Mouse (Mus musculus): Measurements from ENCODE around the gene Dnaja1.
A peak's percentile ranks its signal among the peaks of the same experiment; 100 is the strongest.

Dnaja1 gene

DNA sequence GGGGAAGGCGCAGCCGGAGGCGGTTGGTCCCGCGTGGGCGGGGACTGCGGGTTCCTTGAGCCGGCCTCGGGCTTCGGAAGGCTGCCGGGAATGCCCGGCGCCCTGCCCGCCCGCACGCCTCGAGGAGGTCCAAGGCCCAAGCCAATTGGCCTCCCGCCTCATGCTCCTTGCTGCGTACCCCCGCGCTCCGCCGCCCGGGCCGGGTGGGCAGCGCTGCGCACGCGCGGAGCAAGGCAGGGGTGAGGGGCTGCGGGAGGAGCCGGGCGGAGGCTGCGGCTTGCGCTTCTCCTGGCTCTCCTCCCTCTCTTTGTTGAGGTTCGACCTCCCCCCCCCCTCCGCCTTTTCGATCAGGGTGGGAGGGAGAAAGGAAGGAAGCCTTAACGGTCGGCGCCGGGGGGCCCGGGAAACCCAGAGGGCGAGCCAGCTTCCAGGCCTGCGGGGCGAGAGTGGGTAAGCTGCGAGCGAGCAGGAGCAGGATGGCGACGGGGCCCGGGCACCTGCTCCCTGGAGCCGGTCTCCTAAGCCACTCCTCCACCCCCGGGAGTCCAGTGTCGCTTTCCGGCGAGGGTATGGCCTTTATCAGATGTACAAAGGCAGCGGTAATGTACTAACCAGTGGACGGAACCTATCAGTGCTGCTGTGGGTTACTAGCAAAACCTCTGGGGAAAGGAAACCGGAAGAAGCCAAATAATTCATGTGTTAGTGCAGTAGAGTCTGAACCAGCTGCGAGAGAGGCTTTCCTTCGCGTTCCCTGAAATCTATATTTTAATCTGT lies 924 bp downstream of the Dnaja1 start:
- Histone ChIP-seq H3K4me3 (replicated peaks; ENCODE audit: low read length) (peak overlapping the region; percentile 96), H3K9me3 (ENCODE audit: low read length) (no peaks in the 10 kb centered on the region), H3K27me3 (ENCODE audit: insufficient read depth, low read length) (no peaks in the 10 kb centered on the region), H3K36me3 (ENCODE audit: insufficient read depth, low read length) (peaks cover 56% of the 10 kb centered on the region), H3K4me1 (replicated peaks; ENCODE audit: low read depth, low read length) (peaks cover 61% of the 10 kb centered on the region)
- TF ChIP-seq NANOG (IDR thresholded peaks at IDR 0.05; ENCODE audit: borderline replicate concordance, low read length), result no peak
- TF ChIP-seq POU5F1 (IDR thresholded peaks at IDR 0.05; ENCODE audit: borderline replicate concordance, low read length), result no peak
- no peak for TF ChIP-seq CTCF (conservative IDR thresholded peaks at IDR 0.05; ENCODE audit: low read length)

DNA sequence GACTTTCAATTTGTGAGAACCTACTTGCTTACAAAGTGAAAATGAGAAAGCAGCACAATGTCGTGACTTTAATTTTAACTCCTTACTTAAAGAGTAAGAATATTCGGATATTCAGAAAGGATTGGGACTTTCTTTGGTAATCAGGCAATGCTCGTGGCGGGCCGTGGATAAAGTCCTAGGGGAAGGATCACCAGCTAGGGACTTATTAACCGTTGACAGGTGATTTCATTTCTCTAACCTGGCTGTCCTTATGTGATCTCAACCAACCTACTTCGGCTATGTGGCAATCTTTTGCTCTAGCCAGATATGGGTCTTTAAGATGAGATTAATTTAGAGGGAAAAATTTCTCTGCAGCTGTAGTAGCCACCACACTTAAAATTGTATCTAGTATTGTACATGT lies 3.2 kb downstream of the Dnaja1 start:
- TF ChIP-seq POU5F1 (IDR thresholded peaks at IDR 0.05; ENCODE audit: borderline replicate concordance, low read length) (no peak), NANOG (IDR thresholded peaks at IDR 0.05; ENCODE audit: borderline replicate concordance, low read length) (no peak), CTCF (conservative IDR thresholded peaks at IDR 0.05; ENCODE audit: low read length) (no peak)

DNA sequence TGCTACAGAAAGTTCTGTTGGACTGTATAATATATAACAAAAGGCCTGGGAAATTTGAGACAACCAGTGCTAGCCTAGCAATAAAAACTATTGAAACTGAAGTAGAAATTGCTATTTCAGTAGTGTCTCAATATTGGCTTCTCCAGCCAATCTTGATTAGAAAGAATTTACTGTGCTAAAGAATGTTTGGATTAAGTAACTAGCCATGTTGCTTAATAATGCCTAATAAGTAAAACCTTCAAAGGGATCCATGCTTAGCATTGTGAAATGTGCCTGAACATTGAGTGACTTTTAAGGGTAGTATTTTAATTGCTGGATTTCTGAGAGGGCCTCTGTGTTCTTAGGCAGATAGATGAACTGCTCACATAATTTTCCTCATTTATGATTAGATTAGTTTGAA lies 3.6 kb downstream of the Dnaja1 start:
- Histone ChIP-seq H3K27me3 (ENCODE audit: insufficient read depth, low read length) (no peaks in the 10 kb centered on the region), H3K9me3 (ENCODE audit: low read length) (no peaks in the 10 kb centered on the region), H3K4me3 (replicated peaks; ENCODE audit: low read length) (peak overlapping the region; percentile 96; the same call in 1 of the 2 replicates), H3K4me1 (replicated peaks; ENCODE audit: low read depth, low read length) (peaks cover 72% of the 10 kb centered on the region), H3K36me3 (ENCODE audit: insufficient read depth, low read length) (peaks cover 71% of the 10 kb centered on the region)
- TF ChIP-seq POU5F1 (IDR thresholded peaks at IDR 0.05; ENCODE audit: borderline replicate concordance, low read length) (no peak), CTCF (conservative IDR thresholded peaks at IDR 0.05; ENCODE audit: low read length) (no peak), NANOG (IDR thresholded peaks at IDR 0.05; ENCODE audit: borderline replicate concordance, low read length) (no peak)

More for the DNA sequence above, 3.2 kb downstream of the Dnaja1 start:
- peaks cover 72% of the 10 kb centered on the region for H3K4me1 ChIP-seq (replicated peaks; ENCODE audit: low read depth, low read length)
- H3K4me3 ChIP-seq (replicated peaks; ENCODE audit: low read length), result peak overlapping the region; percentile 96
- H3K27me3 ChIP-seq (ENCODE audit: insufficient read depth, low read length), result no peaks in the 10 kb centered on the region
- H3K9me3 ChIP-seq (ENCODE audit: low read length), result no peaks in the 10 kb centered on the region
- peaks cover 67% of the 10 kb centered on the region for H3K36me3 ChIP-seq (ENCODE audit: insufficient read depth, low read length)

DNA sequence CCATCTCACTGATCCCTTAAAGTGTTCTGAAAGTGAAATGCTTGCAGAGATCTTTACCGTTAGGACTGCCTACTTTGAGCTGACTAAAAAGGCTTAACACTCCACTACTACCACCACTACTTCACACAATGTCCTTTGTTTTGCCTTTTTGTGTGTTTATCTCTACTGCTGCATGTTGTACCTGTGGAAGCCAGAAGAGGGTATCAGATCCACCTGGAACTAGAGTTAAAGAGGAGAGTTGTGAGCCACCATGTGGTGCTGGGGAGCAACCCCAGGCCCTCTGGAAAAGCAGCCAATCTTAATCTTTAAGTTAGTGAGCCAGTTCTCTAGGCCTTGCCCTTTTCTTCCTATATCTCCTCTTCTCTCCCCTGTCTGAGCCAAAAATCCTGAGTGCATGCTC lies 5.3 kb downstream of the Dnaja1 start:
- TF ChIP-seq CTCF (conservative IDR thresholded peaks at IDR 0.05; ENCODE audit: low read length) (peak; percentile 37), POU5F1 (IDR thresholded peaks at IDR 0.05; ENCODE audit: borderline replicate concordance, low read length) (no peak), NANOG (IDR thresholded peaks at IDR 0.05; ENCODE audit: borderline replicate concordance, low read length) (no peak)
- H3K4me1 ChIP-seq (replicated peaks; ENCODE audit: low read depth, low read length), result peaks cover 56% of the 10 kb centered on the region
- peaks cover 87% of the 10 kb centered on the region for H3K36me3 ChIP-seq (ENCODE audit: insufficient read depth, low read length)
- no peaks in the 10 kb centered on the region for H3K9me3 ChIP-seq (ENCODE audit: low read length)
- no peaks in the 10 kb centered on the region for H3K27me3 ChIP-seq (ENCODE audit: insufficient read depth, low read length)
- no peak overlapping the region for H3K4me3 ChIP-seq (replicated peaks; ENCODE audit: low read length)

DNA sequence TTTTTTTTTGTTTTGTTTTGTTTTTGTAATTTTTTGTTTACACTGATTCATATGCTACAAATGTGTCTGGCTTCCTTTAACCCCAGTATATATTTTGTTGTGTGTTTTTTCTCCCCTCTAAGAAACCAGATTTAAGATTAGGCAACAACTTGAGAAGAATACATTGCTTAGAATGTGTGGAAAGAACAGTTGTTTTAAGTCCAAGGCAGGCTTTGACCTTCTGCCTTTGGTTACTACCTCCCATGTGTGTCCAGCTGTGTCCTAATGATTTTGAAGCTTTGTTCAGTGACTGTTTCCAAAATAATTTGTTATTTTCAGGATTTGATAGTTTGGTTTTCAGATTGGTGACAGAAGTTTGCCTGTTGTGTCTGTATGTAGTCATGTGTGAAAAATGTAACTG lies 9.3 kb downstream of the Dnaja1 start:
- Histone ChIP-seq H3K27me3 (ENCODE audit: insufficient read depth, low read length) (no peaks in the 10 kb centered on the region), H3K4me1 (replicated peaks; ENCODE audit: low read depth, low read length) (peaks cover 27% of the 10 kb centered on the region), H3K9me3 (ENCODE audit: low read length) (no peaks in the 10 kb centered on the region), H3K36me3 (ENCODE audit: insufficient read depth, low read length) (peaks cover 97% of the 10 kb centered on the region), H3K4me3 (replicated peaks; ENCODE audit: low read length) (no peak overlapping the region)
- TF ChIP-seq NANOG (IDR thresholded peaks at IDR 0.05; ENCODE audit: borderline replicate concordance, low read length), result no peak
- no peak for TF ChIP-seq POU5F1 (IDR thresholded peaks at IDR 0.05; ENCODE audit: borderline replicate concordance, low read length)
- TF ChIP-seq CTCF (conservative IDR thresholded peaks at IDR 0.05; ENCODE audit: low read length), result no peak

DNA sequence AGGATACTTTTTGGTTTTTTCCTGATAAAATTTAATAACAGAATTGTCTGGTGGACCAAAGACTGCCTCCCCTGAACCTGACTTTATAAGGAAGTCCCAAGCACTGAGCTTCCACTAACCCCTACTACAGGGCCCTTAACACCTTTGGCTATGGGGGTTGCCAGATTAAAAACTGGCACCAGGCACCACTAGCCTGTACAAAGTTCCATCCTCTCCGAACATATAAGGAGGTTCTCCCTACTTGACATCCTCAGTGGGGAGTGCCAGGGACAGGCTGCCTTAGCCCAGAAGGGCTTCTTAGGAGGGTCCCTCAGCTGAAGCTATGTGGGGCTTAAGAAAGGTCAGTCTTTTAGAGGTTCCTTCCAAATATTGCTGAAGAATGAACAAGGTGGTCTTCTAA lies 13.4 kb downstream of the Dnaja1 start:
- Histone ChIP-seq H3K27me3 (ENCODE audit: insufficient read depth, low read length) (no peaks in the 10 kb centered on the region), H3K4me3 (replicated peaks; ENCODE audit: low read length) (no peak overlapping the region), H3K36me3 (ENCODE audit: insufficient read depth, low read length) (peaks cover 94% of the 10 kb centered on the region), H3K4me1 (replicated peaks; ENCODE audit: low read depth, low read length) (no peaks in the 10 kb centered on the region; the same call in 1 of the 2 replicates), H3K9me3 (ENCODE audit: low read length) (no peaks in the 10 kb centered on the region)
- TF ChIP-seq NANOG (IDR thresholded peaks at IDR 0.05; ENCODE audit: borderline replicate concordance, low read length) (no peak), CTCF (conservative IDR thresholded peaks at IDR 0.05; ENCODE audit: low read length) (no peak), POU5F1 (IDR thresholded peaks at IDR 0.05; ENCODE audit: borderline replicate concordance, low read length) (no peak)

DNA sequence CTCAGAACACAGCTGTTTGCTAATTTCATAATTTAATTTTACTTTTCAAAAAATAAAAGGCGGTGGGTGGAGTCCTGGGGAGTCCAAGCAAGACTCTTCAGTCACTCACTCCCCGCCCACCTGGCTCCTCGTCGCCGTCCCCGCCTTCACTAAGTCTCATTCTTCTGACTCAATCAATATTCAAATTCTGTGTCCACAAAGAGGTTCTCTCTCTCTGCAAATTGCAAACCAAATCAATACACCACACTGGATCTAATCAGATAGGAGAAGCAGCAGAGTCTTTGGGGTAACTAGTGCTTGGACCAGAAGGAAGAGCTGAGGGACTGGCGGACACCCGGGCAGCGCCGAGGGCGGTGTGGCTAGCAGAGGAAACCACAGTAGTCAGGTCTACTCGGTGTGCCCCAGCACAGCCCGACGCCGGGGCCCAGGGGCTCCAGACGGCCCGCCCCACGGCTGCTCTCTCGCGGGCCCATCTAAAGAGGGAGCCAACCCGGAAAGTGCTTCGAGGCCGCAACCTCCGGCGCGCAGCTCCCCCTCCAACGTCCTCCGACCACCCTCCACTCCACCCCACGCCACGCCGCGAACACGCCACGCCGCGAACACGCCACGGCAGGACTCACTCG lies 35.3 kb downstream of the Dnaja1 start:
- Histone ChIP-seq H3K9me3 (ENCODE audit: low read length) (no peaks in the 10 kb centered on the region), H3K27me3 (ENCODE audit: insufficient read depth, low read length) (peaks cover 14% of the 10 kb centered on the region; the same call in 1 of the 2 replicates), H3K4me3 (replicated peaks; ENCODE audit: low read length) (peak overlapping the region; percentile 99), H3K4me1 (replicated peaks; ENCODE audit: low read depth, low read length) (peaks cover 10% of the 10 kb centered on the region), H3K36me3 (ENCODE audit: insufficient read depth, low read length) (peaks cover 37% of the 10 kb centered on the region)
- TF ChIP-seq POU5F1 (IDR thresholded peaks at IDR 0.05; ENCODE audit: borderline replicate concordance, low read length) (no peak), NANOG (IDR thresholded peaks at IDR 0.05; ENCODE audit: borderline replicate concordance, low read length) (no peak), CTCF (conservative IDR thresholded peaks at IDR 0.05; ENCODE audit: low read length) (no peak)

DNA sequence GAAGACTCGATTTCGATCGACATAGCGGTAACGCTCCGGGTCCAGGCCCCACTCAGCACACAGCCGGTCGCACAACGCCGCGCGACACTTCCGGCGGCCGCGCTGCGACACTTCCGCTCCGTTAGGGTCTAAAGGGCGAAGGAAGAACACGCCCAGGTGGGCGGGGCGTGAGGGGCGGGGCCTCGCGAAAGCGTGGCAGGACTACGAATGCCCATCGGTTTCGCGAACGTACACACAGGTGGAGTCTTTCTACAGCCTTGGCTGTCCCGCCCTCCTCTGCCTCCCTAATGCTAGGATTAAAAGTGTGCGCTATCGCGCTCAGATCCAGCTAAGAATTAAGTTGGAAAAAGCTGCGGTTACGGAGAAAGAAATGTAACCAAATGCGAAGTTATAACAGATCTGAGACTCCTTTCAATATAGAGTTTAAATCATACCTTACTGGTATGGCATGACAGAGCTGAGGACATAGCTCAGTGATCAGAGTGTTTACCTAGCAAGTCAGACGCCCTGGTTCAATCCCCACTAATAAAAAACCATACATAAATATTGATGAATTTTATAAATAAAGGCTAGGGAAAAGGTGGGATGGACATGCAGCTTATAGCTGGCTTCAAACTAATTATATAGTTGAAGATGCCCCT lies 36.0 kb downstream of the Dnaja1 start, which contains the start of gene Smu1:
Gene Smu1, minus strand, starts transcription at position 144 of the 641 bp plus-strand sequence.
- H3K4me1 ChIP-seq (replicated peaks; ENCODE audit: low read depth, low read length), result peaks cover 10% of the 10 kb centered on the region
- no peaks in the 10 kb centered on the region for H3K9me3 ChIP-seq (ENCODE audit: low read length)
- peaks cover 31% of the 10 kb centered on the region for H3K36me3 ChIP-seq (ENCODE audit: insufficient read depth, low read length)
- H3K4me3 ChIP-seq (replicated peaks; ENCODE audit: low read length), result peak within 1 kb of the TSS; percentile 99
- H3K27me3 ChIP-seq (ENCODE audit: insufficient read depth, low read length), result peaks cover 14% of the 10 kb centered on the region; the same call in 1 of the 2 replicates
- TF ChIP-seq POU5F1 (IDR thresholded peaks at IDR 0.05; ENCODE audit: borderline replicate concordance, low read length) (no peak), CTCF (conservative IDR thresholded peaks at IDR 0.05; ENCODE audit: low read length) (no peak), NANOG (IDR thresholded peaks at IDR 0.05; ENCODE audit: borderline replicate concordance, low read length) (no peak)

Data from E14TG2a.4 (cell line).